Mouse (Mus musculus) brain, embryonic 14.5 days (tissue): Measurements from ENCODE around the gene Fbxl2. TPM values are rescaled to one million over a fixed set of nuclear protein-coding genes. Genes with fewer than 3 reads are reported as not detected.

ENCODE experiments used
- DNase-seq: peaks from one replicate; pipeline ENCODE4 v3.0.0-alpha.2; 2011; ENCODE audit warnings: low read depth
- CTCF ChIP-seq: fragments of 200-500 bp; IDR thresholded peaks from 2 replicates; pipeline ENCODE4 v1.5.1; 2012; ENCODE audit warnings: inconsistent platforms, mild to moderate bottlenecking, moderate library complexity, borderline replicate concordance; ENCODE audit not compliant: insufficient read depth, insufficient read length; ENCODE audit errors: extremely low read depth
- POLR2A ChIP-seq: fragments of 200-500 bp; IDR thresholded peaks from 2 replicates; pipeline ENCODE4 v1.6.1; 2012; ENCODE audit warnings: mild to moderate bottlenecking, inconsistent platforms, borderline replicate concordance; ENCODE audit not compliant: poor library complexity, insufficient read depth, insufficient read length, severe bottlenecking; ENCODE audit errors: extremely low read depth
- polyA plus RNA-seq: library from polyadenylated mRNA; depleted of rRNA; stranded (reverse); fragments of >200 nt; gene quantifications from 2 replicates; pipeline ENCODE4 v1.2.3, GENCODE M21; 2012; rRNA removed

The Fbxl2 gene
- polyA plus RNA-seq, 1 experiment: 32.4 TPM

- DNase-seq: peak; percentile 100
- TF ChIP-seq CTCF (no peak), POLR2A (peak; percentile 72)
Observed at GRCm38 (mm10) chr9:113930534-113931374, 115.2 kb downstream of the Fbxl2 start, which contains the start of gene Ubp1. TSS of gene Ubp1 (plus strand) at chr9:113930934.

GRCm38 (mm10) chr9:113929676-113930075, 116.3 kb downstream of the Fbxl2 start:
- TF ChIP-seq CTCF: no peak
- TF ChIP-seq POLR2A: no peak
- no peak for DNase-seq

- TF ChIP-seq POLR2A (no peak), CTCF (no peak)
- DNase-seq: no peak
Observed at GRCm38 (mm10) chr9:113928591-113928990, 117.4 kb downstream of the Fbxl2 start.

GRCm38 (mm10) chr9:113924883-113925282, 121.1 kb downstream of the Fbxl2 start:
- TF ChIP-seq POLR2A: no peak
- no peak for TF ChIP-seq CTCF
- no peak for DNase-seq

GRCm38 (mm10) chr9:113922677-113923076, 123.3 kb downstream of the Fbxl2 start:
- DNase-seq: no peak
- no peak for TF ChIP-seq POLR2A
- TF ChIP-seq CTCF: no peak

GRCm38 (mm10) chr9:113915789-113916188, 130.2 kb downstream of the Fbxl2 start:
- no peak for DNase-seq
- TF ChIP-seq CTCF: no peak
- no peak for TF ChIP-seq POLR2A

Other genes starting within 250 kb of the Fbxl2 start
- gene Ubp1, start 115.3 kb downstream of the Fbxl2 start, polyA plus RNA-seq: 134 and 165 TPM in 2 replicates
- gene Susd5, start 10.9 kb upstream of the Fbxl2 start, polyA plus RNA-seq: 0.15 and 0.22 TPM in 2 replicates